Mouse (Mus musculus) A20 (cell line): ENCODE measurements around the gene Tmem91.

Experiments used
- DNase-seq: peaks from one replicate; pipeline ENCODE4 v3.0.0-alpha.2; 2011; ENCODE audit warnings: low read depth, low spot score

Gene Tmem91

GRCm38 (mm10) chr7:25670096-25670495, 4.9 kb downstream of the Tmem91 start:
- DNase-seq = no peak

- DNase-seq = no peak
These were observed 5.3 kb downstream of the Tmem91 start for GRCm38 (mm10) chr7:25669631-25670030.

GRCm38 (mm10) chr7:25669158-25669557, 5.8 kb downstream of the Tmem91 start:
- no peak for DNase-seq

- DNase-seq = no peak
These were observed 8.6 kb downstream of the Tmem91 start for GRCm38 (mm10) chr7:25666381-25666780.

GRCm38 (mm10) chr7:25658657-25659472, 16.1 kb downstream of the Tmem91 start, which contains the start of the genes Bckdha and Exosc5:
Gene Bckdha, minus strand, starts transcription at chr7:25658981.
Gene Exosc5, plus strand, starts transcription at chr7:25659164.
- DNase-seq = peak; percentile 100

- DNase-seq = no peak
These were observed 17.2 kb downstream of the Tmem91 start for GRCm38 (mm10) chr7:25657785-25658184.

GRCm38 (mm10) chr7:25655601-25656428, 19.2 kb downstream of the Tmem91 start:
- DNase-seq = no peak

GRCm38 (mm10) chr7:25652244-25652759, 22.7 kb downstream of the Tmem91 start:
- peak; percentile 54 for DNase-seq

- peak; percentile 87 for DNase-seq
These were observed 23.7 kb downstream of the Tmem91 start for GRCm38 (mm10) chr7:25651281-25651680.

GRCm38 (mm10) chr7:25649839-25650238, 25.1 kb downstream of the Tmem91 start:
- DNase-seq = no peak

GRCm38 (mm10) chr7:25647574-25648123, 27.3 kb downstream of the Tmem91 start:
- peak; percentile 93 for DNase-seq

- DNase-seq = no peak
These were observed 29.9 kb downstream of the Tmem91 start for GRCm38 (mm10) chr7:25645074-25645473.

- no peak for DNase-seq
These were observed 30.3 kb downstream of the Tmem91 start for GRCm38 (mm10) chr7:25644631-25645030.

GRCm38 (mm10) chr7:25644136-25644535, 30.8 kb downstream of the Tmem91 start:
- no peak for DNase-seq

- no peak for DNase-seq
These were observed 35.2 kb downstream of the Tmem91 start for GRCm38 (mm10) chr7:25639754-25640153.

GRCm38 (mm10) chr7:25637099-25637498, 37.9 kb downstream of the Tmem91 start:
- DNase-seq = no peak

GRCm38 (mm10) chr7:25636373-25636772, 38.6 kb downstream of the Tmem91 start:
- peak; percentile 80 for DNase-seq

- DNase-seq = no peak
These were observed 42.3 kb downstream of the Tmem91 start for GRCm38 (mm10) chr7:25632679-25633078.

- DNase-seq = no peak
These were observed 46.7 kb downstream of the Tmem91 start for GRCm38 (mm10) chr7:25628323-25628620.

- no peak for DNase-seq
These were observed 47.3 kb downstream of the Tmem91 start for GRCm38 (mm10) chr7:25627431-25628322.
